Mouse (Mus musculus) erythroblast, embryonic 14.5 days (primary cell): ENCODE results near the gene Cyb5r2. TPM values are rescaled to one million over a fixed set of nuclear protein-coding genes. Genes with fewer than 3 reads are reported as not detected.

ENCODE experiments used
- H3K27me3 ChIP-seq: 2 replicates; pipeline ENCODE4 v1.6.1; 2012; ENCODE audit warnings: inconsistent platforms; ENCODE audit not compliant: control insufficient read depth
- H3K36me3 ChIP-seq: 2 replicates; pipeline ENCODE4 v1.6.1; 2012; ENCODE audit warnings: mild to moderate bottlenecking, inconsistent platforms; ENCODE audit not compliant: control insufficient read depth
- H3K4me1 ChIP-seq: 2 replicates; pipeline ENCODE4 v1.6.1; 2012; ENCODE audit warnings: inconsistent platforms; ENCODE audit not compliant: control insufficient read depth
- H3K4me3 ChIP-seq: replicated peaks from 2 replicates; pipeline ENCODE3; 2012; ENCODE audit warnings: moderate library complexity, mild to moderate bottlenecking, inconsistent platforms
- H3K9me3 ChIP-seq: 2 replicates; pipeline ENCODE4 v1.6.1; 2012; ENCODE audit warnings: low read length, inconsistent platforms, mixed read lengths; ENCODE audit not compliant: control insufficient read depth
- GATA1 ChIP-seq: IDR thresholded peaks from 2 replicates; pipeline ENCODE4 v1.6.1; 2012; ENCODE audit warnings: low read length, inconsistent platforms, mixed read lengths
- TAL1 ChIP-seq: IDR thresholded peaks from 3 replicates; pipeline ENCODE4 v1.6.1; 2012; ENCODE audit warnings: low read length, inconsistent platforms, mixed read lengths
- polyA plus RNA-seq: library from polyadenylated mRNA; stranded (reverse); fragments of >175 nt; gene quantifications from 2 replicates; pipeline ENCODE4 v1.2.3, GENCODE M21; 2012

The Cyb5r2 gene
- polyA plus RNA-seq, 1 experiment: not detected

GRCm38 (mm10) chr7:107705941-107706340 is 51.9 kb downstream of the Cyb5r2 start:
- TF ChIP-seq GATA1 (no peak), TAL1 (no peak)
- Histone ChIP-seq H3K9me3 (no peaks in the 10 kb centered on the region), H3K4me1 (peaks cover 2% of the 10 kb centered on the region; the same call in 1 of the 2 replicates), H3K27me3 (no peaks in the 10 kb centered on the region), H3K36me3 (no peaks in the 10 kb centered on the region; the same call in 1 of the 2 replicates), H3K4me3 (no peak overlapping the region)

GRCm38 (mm10) chr7:107702461-107703380 is 55.1 kb downstream of the Cyb5r2 start:
- Histone ChIP-seq H3K9me3 (no peaks in the 10 kb centered on the region), H3K36me3 (no peaks in the 10 kb centered on the region; the same call in 1 of the 2 replicates), H3K4me3 (no peak overlapping the region), H3K27me3 (no peaks in the 10 kb centered on the region), H3K4me1 (no peaks in the 10 kb centered on the region)
- TF ChIP-seq TAL1: no peak
- no peak for TF ChIP-seq GATA1

- Histone ChIP-seq H3K4me1 (no peaks in the 10 kb centered on the region), H3K9me3 (no peaks in the 10 kb centered on the region), H3K36me3 (no peaks in the 10 kb centered on the region; the same call in 1 of the 2 replicates), H3K4me3 (no peak overlapping the region), H3K27me3 (no peaks in the 10 kb centered on the region)
- TF ChIP-seq TAL1: no peak
- no peak for TF ChIP-seq GATA1
Measured at GRCm38 (mm10) chr7:107700646-107701045, 57.2 kb downstream of the Cyb5r2 start.

GRCm38 (mm10) chr7:107699926-107700325 is 57.9 kb downstream of the Cyb5r2 start:
- Histone ChIP-seq H3K27me3 (no peaks in the 10 kb centered on the region), H3K4me3 (no peak overlapping the region), H3K36me3 (no peaks in the 10 kb centered on the region; the same call in 1 of the 2 replicates), H3K4me1 (no peaks in the 10 kb centered on the region), H3K9me3 (no peaks in the 10 kb centered on the region)
- TF ChIP-seq TAL1 (no peak), GATA1 (no peak)

Other genes starting within 250 kb of the Cyb5r2 start
- gene Olfml1, start 190.6 kb downstream of the Cyb5r2 start, polyA plus RNA-seq: not detected in 2 replicates
- gene Ppfibp2, start 162.8 kb downstream of the Cyb5r2 start, polyA plus RNA-seq: 0.01 TPM in 1 of 2 replicates, not detected in the other
- gene 5330417H12Rik, start 132.9 kb downstream of the Cyb5r2 start, polyA plus RNA-seq: not detected in 2 replicates
- not detected in 2 replicates for gene Ovch2, start 43.2 kb upstream of the Cyb5r2 start, polyA plus RNA-seq
- gene Olfr467, start 54.2 kb upstream of the Cyb5r2 start, polyA plus RNA-seq: not detected in 2 replicates
- gene Olfr469, start 67.5 kb upstream of the Cyb5r2 start, polyA plus RNA-seq: not detected in 2 replicates
- not detected in 2 replicates for gene Olfr470, start 89.5 kb upstream of the Cyb5r2 start, polyA plus RNA-seq
- 0.01 TPM in 1 of 2 replicates, not detected in the other for gene Olfr472, start 139.9 kb upstream of the Cyb5r2 start, polyA plus RNA-seq
- gene Olfr473, start 172.4 kb upstream of the Cyb5r2 start, polyA plus RNA-seq: not detected in 2 replicates
- not detected in 2 replicates for gene Olfr474, start 196.6 kb upstream of the Cyb5r2 start, polyA plus RNA-seq
- gene Olfr476, start 206.8 kb upstream of the Cyb5r2 start, polyA plus RNA-seq: not detected in 2 replicates
- not detected in 2 replicates for gene Olfr477, start 228.7 kb upstream of the Cyb5r2 start, polyA plus RNA-seq